Mouse (Mus musculus): ENCODE results near the gene Mael. TPM values are rescaled to one million over a fixed set of nuclear protein-coding genes. Genes with fewer than 3 reads are reported as not detected.

Gene Mael
- polyA plus RNA-seq, 1 experiment = 0.10 TPM

DNA sequence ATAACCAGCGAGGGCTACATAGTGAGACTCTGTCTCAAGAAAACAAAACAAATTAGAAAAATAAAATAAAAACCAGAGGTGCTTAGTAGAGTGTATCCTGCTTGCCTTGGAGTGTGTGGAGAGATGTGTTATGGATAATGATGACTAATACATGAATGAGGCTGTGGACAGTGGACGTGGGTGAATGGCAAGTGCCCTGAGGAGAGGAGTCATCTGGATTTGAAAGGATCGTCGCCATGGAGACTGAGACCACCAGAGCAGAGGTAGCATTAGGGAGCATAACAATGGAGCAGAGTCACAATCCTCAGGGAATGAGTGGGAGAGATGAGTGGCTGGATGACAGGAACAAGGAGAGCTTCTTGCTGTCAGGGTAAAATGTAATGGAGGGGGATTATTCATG is 48.7 kb downstream of the Mael start:
- no peak for TF ChIP-seq POLR2A (IDR thresholded peaks at IDR 0.05; ENCODE audit: borderline replicate concordance, insufficient read depth, low read length)
- no peak for TF ChIP-seq CTCF (IDR thresholded peaks at IDR 0.05; ENCODE audit: borderline replicate concordance, insufficient read depth, low read depth, low read length)

DNA sequence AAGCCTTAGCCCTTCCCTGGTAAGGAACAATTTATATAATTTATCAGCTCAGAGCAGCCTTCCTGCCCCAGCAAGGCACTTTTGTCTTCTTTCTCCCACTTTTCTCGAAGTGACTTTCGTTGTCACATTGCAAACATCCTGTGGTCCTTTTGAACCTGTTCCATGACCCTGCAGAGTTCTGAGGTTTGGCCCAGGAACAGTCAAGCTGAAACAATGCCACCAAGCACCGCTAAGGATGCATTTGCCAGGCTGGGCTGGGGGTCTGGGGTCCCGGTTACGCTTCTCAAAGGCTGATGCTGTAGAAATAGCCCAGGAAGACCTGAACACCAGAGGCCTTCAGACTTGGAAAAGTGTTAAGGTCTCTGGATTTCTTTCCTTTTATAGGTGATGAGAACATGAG is 53.2 kb downstream of the Mael start:
- 32% methylated on average over 5 of the region's 5 CpGs for WGBS

More for the DNA sequence above, 48.7 kb downstream of the Mael start:
- no peak for DNase-seq
- Histone ChIP-seq H3K27ac (ENCODE audit: insufficient read depth, low read length) (no peak overlapping the region), H3K4me1 (ENCODE audit: control insufficient read depth, insufficient read depth, low read length) (no peaks in the 10 kb centered on the region), H3K27me3 (ENCODE audit: control insufficient read depth, insufficient read depth, low read length) (no peaks in the 10 kb centered on the region), H3K4me3 (replicated peaks; ENCODE audit: insufficient read depth, low read depth, low read length) (no peak overlapping the region)
- 65% methylated on average over 4 of the region's 4 CpGs for WGBS

DNA sequence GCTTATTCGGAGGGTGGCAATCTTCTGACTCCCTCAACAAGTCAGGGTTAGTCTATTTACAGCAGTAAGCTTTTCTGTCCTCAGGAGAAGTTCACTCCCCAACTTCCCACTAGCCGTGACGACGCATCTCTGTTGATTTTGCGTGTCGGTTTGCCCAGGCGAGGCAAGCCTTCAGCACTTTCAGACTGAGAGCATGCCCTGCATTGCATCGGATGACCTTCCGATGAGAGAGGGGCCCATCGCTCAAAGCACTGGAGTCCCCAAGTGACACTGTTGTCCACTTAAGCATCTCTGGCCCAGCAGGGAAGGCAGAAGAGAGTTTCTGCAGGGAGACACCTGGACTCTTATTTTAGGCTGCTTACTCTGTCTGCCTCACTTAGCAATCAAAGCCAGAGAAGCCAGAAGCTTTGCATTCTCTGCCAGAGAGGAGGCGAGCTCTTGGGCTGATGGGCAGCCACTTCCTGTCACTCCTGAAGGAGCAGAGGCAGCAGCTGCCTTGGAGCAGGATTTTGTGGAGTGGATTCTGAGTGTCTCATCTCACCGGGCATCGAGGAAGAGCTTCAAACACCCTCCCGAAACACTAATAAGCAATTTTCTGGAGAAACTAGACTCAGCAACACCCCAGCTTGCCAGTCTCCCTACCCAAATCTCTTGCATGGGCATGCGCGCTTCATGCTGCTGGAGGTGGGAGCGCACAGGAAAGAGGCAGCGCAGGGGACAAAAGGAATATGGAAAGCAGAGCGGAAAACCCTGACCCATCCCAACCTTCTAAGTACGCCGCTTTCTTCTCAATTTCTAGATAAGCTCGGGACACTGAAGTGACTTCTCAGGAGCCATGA is 53.9 kb downstream of the Mael start:
- Histone ChIP-seq H3K4me1 (ENCODE audit: control insufficient read depth, insufficient read depth, low read length) (no peaks in the 10 kb centered on the region), H3K27ac (ENCODE audit: insufficient read depth, low read length) (no peak overlapping the region), H3K27me3 (ENCODE audit: control insufficient read depth, insufficient read depth, low read length) (no peaks in the 10 kb centered on the region), H3K4me3 (replicated peaks; ENCODE audit: insufficient read depth, low read depth, low read length) (no peak overlapping the region)
- WGBS = 51% methylated on average over 22 of the region's 22 CpGs
- no peak for TF ChIP-seq CTCF (IDR thresholded peaks at IDR 0.05; ENCODE audit: borderline replicate concordance, insufficient read depth, low read depth, low read length)
- DNase-seq = no peak

More for the DNA sequence above, 53.2 kb downstream of the Mael start:
- Histone ChIP-seq H3K4me1 (ENCODE audit: control insufficient read depth, insufficient read depth, low read length) (no peaks in the 10 kb centered on the region), H3K27me3 (ENCODE audit: control insufficient read depth, insufficient read depth, low read length) (no peaks in the 10 kb centered on the region), H3K4me3 (replicated peaks; ENCODE audit: insufficient read depth, low read depth, low read length) (no peak overlapping the region), H3K27ac (ENCODE audit: insufficient read depth, low read length) (no peak overlapping the region)
- TF ChIP-seq POLR2A (IDR thresholded peaks at IDR 0.05; ENCODE audit: borderline replicate concordance, insufficient read depth, low read length) (no peak), CTCF (IDR thresholded peaks at IDR 0.05; ENCODE audit: borderline replicate concordance, insufficient read depth, low read depth, low read length) (no peak)
- no peak for DNase-seq

DNA sequence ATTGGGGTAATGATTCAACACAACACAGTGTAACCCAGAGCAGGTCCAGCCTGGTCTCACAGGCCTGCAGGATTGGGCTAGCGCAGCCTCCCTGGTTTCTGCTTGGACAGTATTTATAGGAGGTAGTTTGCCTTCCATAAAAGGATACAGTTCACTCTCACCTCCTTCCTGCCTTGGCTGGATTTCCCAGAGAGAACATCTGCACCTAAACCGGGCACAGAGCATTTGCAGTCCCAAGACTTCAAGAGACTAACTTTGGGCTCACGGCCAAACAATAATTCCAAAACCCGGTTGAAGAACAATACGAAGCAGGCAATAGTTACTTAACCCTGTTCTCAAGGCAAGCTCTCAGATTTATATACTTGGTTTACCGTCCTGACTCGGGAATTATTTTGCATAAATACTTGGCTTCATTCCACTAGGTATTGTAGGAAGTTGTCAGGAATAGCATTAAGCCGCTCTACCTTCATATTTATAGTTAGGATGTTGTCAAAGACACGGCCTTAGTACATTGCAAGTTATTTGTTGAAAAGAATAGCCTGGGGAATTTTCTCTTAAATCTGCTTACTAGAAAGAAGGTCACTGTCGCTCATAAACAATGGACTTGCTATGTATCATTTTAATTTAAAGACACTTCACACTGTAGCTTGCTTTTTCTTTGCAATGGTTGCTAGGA is 55.5 kb downstream of the Mael start:
- H3K4me3 ChIP-seq (replicated peaks; ENCODE audit: insufficient read depth, low read depth, low read length) = no peak overlapping the region
- no peaks in the 10 kb centered on the region for H3K27me3 ChIP-seq (ENCODE audit: control insufficient read depth, insufficient read depth, low read length)
- 43% methylated on average over 10 of the region's 10 CpGs for WGBS
- no peak overlapping the region for H3K27ac ChIP-seq (ENCODE audit: insufficient read depth, low read length)
- no peak for DNase-seq
- no peaks in the 10 kb centered on the region for H3K4me1 ChIP-seq (ENCODE audit: control insufficient read depth, insufficient read depth, low read length)
- TF ChIP-seq POLR2A (IDR thresholded peaks at IDR 0.05; ENCODE audit: borderline replicate concordance, insufficient read depth, low read length) (no peak), CTCF (IDR thresholded peaks at IDR 0.05; ENCODE audit: borderline replicate concordance, insufficient read depth, low read depth, low read length) (no peak)

DNA sequence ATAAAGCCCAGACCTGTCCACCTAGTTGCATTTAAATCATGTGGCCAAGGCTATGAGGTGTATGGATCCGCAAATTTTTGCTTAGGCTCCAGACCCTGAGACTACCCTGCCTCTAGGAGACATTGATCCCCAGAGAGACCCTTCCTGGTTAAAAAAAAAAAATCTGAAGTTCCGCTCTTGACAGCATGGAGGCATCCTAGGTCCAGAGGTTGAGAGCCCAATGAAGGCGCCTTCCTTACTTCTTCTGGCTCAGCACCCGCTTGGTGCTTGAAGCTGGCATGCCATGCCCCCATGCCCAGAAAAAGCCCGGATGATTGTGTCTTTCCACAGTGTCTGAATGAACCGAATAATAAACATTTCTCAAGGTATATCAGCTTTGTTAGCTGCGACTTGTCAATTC is 57.0 kb downstream of the Mael start:
- Histone ChIP-seq H3K4me1 (ENCODE audit: control insufficient read depth, insufficient read depth, low read length) (no peaks in the 10 kb centered on the region), H3K27ac (ENCODE audit: insufficient read depth, low read length) (no peak overlapping the region)
- no peak for TF ChIP-seq POLR2A (IDR thresholded peaks at IDR 0.05; ENCODE audit: borderline replicate concordance, insufficient read depth, low read length)
- no peak for TF ChIP-seq CTCF (IDR thresholded peaks at IDR 0.05; ENCODE audit: borderline replicate concordance, insufficient read depth, low read depth, low read length)

DNA sequence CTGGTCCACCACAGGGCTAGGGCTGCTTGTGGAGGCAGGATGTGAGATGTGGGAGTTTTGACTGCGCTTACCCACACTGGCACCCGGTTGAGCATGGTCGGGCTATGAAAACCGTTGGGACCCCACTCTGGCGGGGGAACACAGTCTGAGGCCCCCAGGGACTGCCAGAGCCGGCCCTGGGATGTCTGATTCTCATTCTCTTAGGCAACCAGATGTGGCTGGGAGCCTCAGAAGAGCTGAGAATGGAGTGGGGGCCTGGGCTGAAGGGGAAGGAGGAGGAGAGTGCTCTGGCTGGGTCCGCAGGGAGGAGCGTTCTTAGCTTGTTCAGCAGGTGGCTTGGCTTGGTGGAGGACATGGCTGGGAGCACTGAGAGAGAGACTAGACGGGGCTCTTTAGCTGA is 64.9 kb downstream of the Mael start:
- Histone ChIP-seq H3K4me1 (ENCODE audit: control insufficient read depth, insufficient read depth, low read length) (no peaks in the 10 kb centered on the region), H3K4me3 (replicated peaks; ENCODE audit: insufficient read depth, low read depth, low read length) (no peak overlapping the region), H3K27me3 (ENCODE audit: control insufficient read depth, insufficient read depth, low read length) (no peaks in the 10 kb centered on the region), H3K27ac (ENCODE audit: insufficient read depth, low read length) (no peak overlapping the region)
- DNase-seq = no peak
- WGBS = 68% methylated on average over 9 of the region's 9 CpGs
- no peak for TF ChIP-seq CTCF (IDR thresholded peaks at IDR 0.05; ENCODE audit: borderline replicate concordance, insufficient read depth, low read depth, low read length)
- TF ChIP-seq POLR2A (IDR thresholded peaks at IDR 0.05; ENCODE audit: borderline replicate concordance, insufficient read depth, low read length) = no peak

More for the DNA sequence above, 57.0 kb downstream of the Mael start:
- Histone ChIP-seq H3K27me3 (ENCODE audit: control insufficient read depth, insufficient read depth, low read length) (no peaks in the 10 kb centered on the region), H3K4me3 (replicated peaks; ENCODE audit: insufficient read depth, low read depth, low read length) (no peak overlapping the region)
- WGBS = 88% methylated on average over 7 of the region's 7 CpGs
- DNase-seq = no peak

DNA sequence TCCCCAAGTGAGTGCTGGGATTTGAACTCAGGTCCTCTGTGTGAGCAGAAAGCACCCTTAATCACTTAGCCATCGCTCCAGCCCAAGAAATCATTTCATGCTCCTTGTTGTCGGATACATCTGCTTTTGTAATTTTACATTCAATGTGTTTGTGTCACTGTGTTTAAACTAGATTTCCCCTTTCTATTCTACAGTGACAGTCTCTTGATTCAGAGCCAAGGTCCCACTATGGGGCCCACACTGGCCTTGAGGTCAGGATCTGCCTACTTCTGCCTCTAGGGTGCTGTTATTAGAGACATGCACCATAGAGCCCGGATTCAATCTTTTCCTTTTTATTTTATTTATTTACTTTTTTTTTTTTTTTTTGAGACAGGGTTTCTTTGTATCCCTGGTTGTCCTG is 65.6 kb downstream of the Mael start:
- H3K4me1 ChIP-seq (ENCODE audit: control insufficient read depth, insufficient read depth, low read length) = no peaks in the 10 kb centered on the region
- H3K27ac ChIP-seq (ENCODE audit: insufficient read depth, low read length) = no peak overlapping the region
- no peaks in the 10 kb centered on the region for H3K27me3 ChIP-seq (ENCODE audit: control insufficient read depth, insufficient read depth, low read length)
- WGBS = 60% methylated on average over 3 of the region's 3 CpGs
- TF ChIP-seq POLR2A (IDR thresholded peaks at IDR 0.05; ENCODE audit: borderline replicate concordance, insufficient read depth, low read length) (no peak), CTCF (IDR thresholded peaks at IDR 0.05; ENCODE audit: borderline replicate concordance, insufficient read depth, low read depth, low read length) (no peak)
- no peak overlapping the region for H3K4me3 ChIP-seq (replicated peaks; ENCODE audit: insufficient read depth, low read depth, low read length)
- DNase-seq = no peak

DNA sequence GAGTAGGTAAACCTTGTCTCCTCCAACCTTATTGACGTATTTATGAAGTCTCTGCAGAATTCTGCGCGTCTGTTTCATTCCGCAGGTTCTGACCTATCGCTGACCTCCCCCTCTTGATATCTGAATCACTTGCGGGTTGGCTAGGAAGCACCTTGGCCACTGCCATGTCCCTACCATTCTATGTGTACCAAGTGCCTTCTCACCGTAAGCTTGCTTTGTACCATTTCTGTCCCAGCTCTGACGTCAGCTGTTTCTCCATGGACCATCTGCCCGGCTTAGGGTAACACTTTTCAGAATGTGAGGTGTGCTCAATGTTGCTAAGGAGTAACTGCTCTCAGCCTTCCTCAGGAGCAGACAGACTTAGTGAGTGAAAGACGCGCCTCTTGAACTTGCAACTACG is 67.7 kb downstream of the Mael start:
- Histone ChIP-seq H3K4me1 (ENCODE audit: control insufficient read depth, insufficient read depth, low read length) (no peaks in the 10 kb centered on the region), H3K4me3 (replicated peaks; ENCODE audit: insufficient read depth, low read depth, low read length) (no peak overlapping the region), H3K27me3 (ENCODE audit: control insufficient read depth, insufficient read depth, low read length) (no peaks in the 10 kb centered on the region), H3K27ac (ENCODE audit: insufficient read depth, low read length) (no peak overlapping the region)
- 92% methylated on average over 12 of the region's 12 CpGs for WGBS
- DNase-seq = no peak
- TF ChIP-seq CTCF (IDR thresholded peaks at IDR 0.05; ENCODE audit: borderline replicate concordance, insufficient read depth, low read depth, low read length) (no peak), POLR2A (IDR thresholded peaks at IDR 0.05; ENCODE audit: borderline replicate concordance, insufficient read depth, low read length) (no peak)

Data from cerebellum, adult 2 months (tissue).